Mouse (Mus musculus) heart, adult 8-10 months (tissue): ENCODE results near the gene Prox1. TPM values are rescaled to one million over a fixed set of nuclear protein-coding genes. Genes with fewer than 3 reads are reported as not detected.

ENCODE experiments used
- DNase-seq: peaks from one replicate; pipeline ENCODE4 v3.0.0; 2022; ENCODE audit warnings: low spot score
- total RNA-seq, 4 experiments: library from RNA; stranded (reverse); gene quantifications; 2 replicates each; pipeline ENCODE4 v1.2.4; 2022

Gene Prox1
- total RNA-seq, 4 experiments from 2014 or later: 42.2 to 58.7 (median 51.7) TPM

DNA sequence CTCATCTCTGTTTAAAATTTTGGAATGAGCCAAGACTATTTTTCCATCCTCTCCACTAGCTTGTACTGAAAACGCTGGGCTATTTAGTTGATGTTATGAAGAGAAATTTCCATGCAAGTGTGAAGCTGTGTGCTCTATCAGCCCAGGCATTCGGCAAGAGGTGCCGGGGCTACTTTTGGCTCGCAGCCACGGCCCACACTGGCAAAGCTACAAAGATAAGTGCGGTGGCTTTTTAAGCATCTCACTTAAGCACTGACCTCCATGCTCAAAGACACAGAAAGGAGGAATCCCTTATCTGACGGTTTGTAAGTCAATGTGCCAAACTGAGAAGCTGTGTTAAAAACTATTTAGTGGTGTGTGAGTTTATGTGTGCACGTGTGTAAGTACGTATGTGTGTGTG lies 26.9 kb downstream of the Prox1 start:
- no peak for DNase-seq

DNA sequence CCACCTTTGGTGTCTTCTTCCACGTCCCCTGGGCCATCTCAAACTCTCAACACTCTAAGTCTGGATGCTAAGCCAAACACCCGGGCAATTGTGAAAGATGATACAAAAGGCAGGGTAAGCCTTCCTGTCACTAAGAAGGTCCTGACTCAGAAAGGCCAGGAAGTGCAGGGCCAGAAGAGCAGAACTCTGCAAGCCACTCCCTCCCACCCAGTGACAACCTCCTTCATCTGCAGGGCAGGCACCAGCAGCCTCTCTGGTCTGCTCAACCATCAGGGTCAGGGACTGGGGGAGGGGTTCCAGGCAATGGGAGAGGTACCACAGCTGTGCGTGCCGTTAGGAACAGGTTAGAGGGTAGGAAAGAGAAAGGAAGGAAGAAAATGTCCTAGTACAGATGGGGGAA lies 27.9 kb downstream of the Prox1 start:
- no peak for DNase-seq

DNA sequence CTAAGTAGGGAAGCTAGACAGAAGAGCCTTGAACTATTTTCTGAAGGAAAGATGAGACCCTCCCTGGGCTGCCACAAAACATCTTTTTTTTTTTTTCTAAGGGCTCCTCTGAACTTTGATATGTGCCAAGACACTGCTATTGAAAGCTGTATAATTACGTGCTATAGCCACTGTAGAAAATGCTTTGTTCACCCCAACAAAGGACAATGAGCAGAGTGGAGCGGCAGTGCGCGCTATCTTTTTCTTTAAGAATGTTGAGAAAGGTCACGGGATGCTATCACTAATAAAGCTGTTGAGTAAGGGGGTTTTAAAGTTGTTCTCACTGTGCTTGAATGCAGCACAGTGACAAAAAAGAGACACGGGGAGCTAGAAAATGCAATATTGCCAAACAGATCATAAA lies 30.0 kb downstream of the Prox1 start:
- no peak for DNase-seq

DNA sequence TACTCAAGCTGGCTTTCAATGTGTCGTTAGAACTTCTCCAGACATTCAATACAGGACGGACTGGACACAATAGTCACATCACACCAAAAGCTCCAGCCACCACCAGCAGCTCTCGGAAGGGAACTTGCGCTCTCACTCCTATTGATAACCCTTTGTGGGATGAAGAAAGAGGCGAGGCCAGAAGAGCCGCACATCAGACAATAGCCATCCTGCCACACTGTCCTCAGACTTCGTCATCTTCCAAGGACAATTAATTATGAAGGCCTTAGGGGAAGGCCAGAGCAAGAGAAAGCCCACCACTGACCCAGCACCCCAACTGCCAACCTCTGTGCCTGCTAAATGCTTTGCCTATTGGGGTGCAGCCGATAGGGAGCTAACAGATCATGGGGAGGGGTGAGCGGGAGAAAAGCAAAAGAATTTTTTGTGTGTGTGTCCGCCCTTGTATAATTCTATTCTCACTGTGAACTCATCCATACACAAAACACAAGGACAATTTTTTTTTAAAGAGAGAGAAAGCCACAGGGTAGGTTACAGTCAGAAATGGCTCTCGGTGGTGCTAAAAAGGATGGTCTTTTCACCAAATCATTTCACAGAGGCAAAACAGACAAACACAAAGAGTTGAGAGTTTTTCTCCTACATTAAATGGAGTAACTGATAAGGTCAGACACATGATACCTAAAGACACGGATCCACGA lies 30.7 kb downstream of the Prox1 start:
- no peak for DNase-seq

DNA sequence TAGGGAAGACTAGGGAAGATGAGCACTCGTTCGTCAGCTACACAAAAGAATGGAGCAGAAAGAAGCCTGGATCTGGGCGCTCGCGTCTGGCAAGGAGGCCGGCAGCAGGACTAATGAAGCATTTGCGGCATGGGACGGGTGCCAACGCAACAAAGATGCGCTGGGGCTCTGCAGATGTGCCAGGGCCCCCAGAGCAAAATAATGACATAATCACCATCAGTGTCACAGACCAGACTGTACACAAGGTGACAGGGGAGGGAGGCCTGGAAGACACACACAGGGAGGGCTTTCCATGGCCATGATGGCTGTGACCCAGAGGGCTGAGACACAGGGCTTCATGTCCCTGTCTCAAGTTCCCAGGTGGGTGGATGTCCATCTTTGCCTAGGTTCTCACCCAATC lies 32.6 kb downstream of the Prox1 start:
- DNase-seq: no peak

DNA sequence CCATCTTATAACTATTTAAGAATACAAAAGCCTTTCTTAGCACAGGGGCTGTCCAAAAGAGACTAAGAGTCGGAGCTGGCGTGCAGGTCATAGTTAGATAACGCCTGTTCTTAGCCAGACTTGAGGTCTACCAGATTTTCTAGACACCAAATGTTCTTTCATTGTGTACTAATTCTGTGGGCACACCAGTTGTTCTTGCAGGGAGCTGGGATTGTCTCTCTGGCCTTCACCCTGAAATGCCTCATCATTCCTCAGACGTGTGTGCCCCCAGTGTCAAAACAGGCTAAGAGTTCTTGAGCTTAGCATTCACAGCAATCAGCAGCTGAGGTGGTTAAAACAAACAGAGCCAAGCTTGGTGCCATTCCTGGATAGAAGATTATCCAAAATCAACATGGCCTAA lies 37.6 kb downstream of the Prox1 start:
- DNase-seq: no peak

DNA sequence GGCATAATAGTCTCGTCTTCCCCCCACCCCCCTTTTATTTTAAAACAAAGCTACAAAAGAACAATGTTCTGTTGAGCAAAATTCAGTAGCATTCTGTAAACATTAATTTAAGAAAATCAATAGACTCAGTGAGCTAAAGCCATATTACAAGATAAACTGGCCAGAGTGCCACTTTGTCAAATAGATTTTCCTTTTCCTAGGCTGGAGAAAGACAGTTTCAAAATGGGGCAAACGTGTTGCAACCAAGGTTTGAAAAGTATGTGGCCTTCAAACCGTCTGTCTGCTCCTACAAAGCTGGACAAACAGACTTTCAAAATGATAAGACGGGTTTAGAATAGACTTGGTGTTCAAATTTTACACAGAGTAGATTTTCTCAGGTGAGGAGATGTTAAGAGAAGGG lies 39.6 kb downstream of the Prox1 start:
- no peak for DNase-seq

DNA sequence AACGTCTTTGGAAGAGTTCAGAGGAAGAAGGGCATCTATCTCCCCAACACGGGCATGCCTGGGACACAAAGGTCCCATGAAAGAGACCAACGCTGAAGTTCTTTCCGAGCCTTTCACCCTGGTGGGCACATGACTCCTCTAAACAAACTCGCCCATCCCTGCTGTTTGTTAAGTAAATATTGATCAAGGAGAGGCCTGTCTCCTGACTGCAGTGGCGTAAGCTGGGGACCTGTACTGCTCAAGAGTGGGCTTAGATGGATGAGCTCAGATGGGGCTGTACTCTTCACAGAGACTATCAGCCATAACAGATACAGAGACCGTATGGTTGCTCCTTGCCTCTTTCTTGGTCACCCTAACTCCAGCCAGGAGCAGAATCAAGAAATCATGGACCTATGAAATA lies 41.0 kb downstream of the Prox1 start:
- no peak for DNase-seq

DNA sequence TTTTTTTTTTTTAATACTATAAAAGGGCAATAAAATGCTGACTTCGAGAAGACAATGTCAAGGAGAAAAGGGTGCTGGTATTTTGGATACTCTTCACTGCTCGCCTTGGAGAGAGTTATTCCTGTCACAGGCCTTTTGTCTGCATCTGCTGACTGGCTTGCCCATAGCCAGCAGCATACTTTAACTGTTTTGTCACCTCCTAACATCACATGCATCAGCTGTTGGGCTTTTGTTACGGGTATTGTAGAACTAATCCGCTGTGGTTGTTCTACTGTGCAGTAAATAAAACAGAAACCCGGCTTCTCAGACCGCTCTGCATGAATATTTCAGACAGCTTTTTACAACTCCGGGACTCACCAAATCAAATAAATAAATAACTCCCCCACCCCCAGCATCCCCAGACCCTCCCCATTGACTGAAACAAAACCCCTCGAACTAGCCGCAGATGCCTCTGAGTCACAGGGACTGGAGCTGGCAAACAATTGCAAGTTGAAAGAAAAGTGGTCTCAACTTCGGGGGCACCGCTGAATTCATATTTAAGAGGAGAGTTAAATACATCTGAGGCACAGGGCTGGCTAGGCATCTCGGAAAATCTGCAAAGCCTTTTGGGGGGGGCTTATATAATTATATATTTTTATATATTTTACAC lies 41.7 kb downstream of the Prox1 start:
- DNase-seq: peak; percentile 56

DNA sequence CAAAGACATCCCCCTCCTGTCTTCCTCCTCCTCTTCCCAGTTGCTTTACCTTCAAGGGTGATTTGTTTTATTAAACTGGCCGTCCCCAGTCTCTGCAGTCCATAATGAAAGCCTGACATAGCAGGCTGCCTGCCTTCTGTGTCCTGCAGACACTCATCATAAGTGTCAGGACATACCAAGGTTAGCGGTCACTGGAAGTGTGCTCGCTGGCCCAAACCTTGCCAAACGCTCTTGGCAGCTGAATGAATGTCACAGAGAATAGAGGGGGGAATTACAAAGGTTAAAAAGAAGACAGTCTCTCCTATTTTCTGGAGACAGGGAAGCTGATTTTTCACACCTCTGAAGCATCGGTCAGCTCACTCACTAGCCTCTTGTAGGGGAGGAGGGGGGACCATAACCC lies 42.6 kb downstream of the Prox1 start:
- no peak for DNase-seq

DNA sequence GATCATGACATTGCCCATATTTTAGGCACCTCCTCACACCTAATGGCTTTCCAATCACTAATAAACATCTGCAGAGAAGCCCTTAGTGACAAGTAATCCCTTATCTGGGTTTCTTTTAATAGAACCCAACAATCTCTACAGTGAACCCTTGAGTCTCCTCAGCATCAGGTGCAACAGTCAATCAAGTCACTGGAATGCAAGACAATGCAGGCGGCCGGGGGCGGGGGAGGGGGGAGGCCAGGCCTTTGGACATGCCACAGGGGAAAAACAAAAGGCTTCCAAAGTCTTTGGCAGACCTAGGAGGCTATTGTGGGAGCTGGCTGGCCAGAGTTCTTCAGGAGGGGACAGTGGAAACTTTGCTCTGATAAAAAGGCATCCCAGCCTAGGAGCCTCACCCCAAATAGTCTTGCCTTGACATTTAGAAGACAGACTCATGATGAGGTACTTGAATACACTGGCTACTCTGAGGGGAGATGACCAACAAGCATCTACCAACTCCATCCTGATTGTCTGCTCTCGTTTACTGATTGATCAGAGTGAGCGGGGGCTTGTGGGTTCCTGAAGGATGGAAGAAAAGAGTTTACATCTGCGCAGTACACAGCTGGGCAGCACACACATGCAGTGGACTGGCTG lies 43.2 kb downstream of the Prox1 start:
- DNase-seq: no peak

DNA sequence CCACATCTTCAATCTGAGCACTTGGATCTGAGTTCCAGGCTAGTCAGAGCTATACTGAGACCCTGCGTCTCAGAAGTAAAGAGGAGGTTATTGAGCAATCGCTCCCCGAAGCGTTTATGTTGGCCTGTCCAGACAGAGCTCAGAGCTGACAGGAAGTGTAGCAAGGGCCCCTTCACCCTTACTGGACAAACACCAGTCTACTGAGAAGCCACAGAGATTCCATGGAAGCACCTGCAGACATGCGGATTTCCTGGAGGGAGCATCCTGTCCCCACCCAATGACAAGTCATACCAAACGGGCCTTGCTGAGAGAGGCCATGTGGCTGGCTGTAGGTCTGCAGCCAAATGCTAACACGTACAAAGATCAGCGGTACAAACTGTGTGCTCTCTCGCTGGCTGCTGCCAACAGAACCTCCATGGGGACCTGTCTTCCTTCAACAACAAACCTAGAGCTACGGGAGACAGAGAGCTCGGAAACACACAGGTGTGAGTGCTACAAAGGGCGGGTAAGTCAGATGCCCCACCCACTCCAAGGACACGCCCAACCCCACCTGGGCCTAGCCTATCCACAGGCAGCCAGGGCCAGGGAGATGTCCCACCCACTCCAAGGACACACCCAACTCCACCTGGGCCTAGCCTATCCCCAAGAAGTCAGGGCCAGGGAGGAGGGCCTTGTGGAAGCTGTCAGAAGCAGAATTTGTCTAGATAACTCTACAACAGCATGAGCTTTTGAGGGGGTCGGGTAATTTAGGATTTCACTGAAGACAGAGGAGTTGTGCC lies 45.4 kb downstream of the Prox1 start:
- no peak for DNase-seq

DNA sequence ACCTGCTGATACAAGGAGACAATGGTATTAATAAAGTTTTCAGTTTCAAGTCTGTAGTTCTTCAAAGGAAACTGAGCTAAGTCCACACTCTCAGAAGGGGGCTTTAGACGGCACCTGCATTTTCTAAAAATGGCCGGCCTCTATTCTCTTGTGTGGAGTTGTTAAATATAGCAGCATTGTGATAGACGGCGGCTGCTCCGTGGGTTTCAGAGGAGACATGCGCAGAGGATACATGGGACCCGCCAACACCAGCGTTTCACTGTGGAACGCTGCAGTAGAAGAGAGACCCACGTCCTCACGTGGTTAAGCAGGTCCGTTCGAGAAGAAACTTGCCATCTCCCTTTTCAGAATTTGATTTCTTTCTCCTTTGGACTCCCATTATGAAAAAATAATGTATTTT lies 47.1 kb downstream of the Prox1 start:
- no peak for DNase-seq

DNA sequence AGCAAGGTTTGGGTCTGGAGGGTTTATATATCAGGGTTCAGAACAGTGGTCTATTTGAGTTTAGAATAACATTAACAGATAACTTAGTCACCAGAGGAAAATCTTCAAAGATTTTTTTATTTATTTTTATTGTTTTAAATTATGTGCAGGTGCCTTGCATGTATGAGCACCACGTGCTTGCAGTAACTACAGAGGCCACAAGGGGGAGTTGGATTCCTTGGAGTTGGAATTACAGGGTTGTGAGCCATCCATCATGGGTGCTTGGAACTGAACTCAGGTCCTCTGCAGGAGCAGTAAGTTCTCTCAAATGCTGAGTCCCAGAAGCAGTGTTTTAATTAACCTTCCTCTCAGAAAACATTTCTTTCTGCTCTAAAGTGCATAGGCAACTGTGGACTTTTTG lies 54.5 kb downstream of the Prox1 start:
- DNase-seq: no peak

DNA sequence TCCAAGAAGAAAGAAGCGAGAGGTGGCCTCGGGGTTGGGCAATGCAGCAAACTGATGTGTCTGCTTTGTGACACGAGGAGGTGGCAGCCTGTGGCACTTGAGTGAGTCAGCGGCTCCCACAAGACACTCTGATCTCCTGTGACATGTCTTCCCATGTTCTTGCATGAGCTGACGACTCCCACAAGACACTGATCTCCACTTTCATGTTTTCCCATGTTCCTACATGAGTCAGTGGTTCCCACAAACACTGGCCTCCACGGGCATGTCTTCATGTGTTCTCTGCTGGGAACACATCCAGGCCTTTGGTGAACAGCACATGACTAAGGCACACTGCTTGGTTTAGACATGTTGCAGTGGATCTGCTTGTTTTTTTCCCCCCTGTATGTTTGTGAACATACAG lies 58.8 kb downstream of the Prox1 start:
- DNase-seq: no peak

DNA sequence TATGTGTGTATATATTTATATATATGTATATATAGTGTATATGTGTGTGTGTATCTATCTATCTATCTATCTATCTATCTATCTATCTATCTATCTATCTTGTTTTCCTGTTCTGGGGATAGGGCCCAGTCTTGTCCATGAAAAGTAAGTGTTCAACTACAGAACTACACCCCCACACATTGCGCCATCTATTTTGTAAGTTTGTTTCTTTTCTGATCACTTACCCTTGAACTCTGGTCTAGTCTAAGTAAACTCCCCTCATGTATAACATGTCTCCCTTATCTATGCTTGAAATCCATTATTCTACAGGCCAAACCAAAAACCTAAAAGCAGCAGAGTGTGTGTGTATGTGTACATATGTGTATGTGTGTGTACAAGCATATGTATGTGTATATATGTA lies 62.9 kb downstream of the Prox1 start:
- no peak for DNase-seq

DNA sequence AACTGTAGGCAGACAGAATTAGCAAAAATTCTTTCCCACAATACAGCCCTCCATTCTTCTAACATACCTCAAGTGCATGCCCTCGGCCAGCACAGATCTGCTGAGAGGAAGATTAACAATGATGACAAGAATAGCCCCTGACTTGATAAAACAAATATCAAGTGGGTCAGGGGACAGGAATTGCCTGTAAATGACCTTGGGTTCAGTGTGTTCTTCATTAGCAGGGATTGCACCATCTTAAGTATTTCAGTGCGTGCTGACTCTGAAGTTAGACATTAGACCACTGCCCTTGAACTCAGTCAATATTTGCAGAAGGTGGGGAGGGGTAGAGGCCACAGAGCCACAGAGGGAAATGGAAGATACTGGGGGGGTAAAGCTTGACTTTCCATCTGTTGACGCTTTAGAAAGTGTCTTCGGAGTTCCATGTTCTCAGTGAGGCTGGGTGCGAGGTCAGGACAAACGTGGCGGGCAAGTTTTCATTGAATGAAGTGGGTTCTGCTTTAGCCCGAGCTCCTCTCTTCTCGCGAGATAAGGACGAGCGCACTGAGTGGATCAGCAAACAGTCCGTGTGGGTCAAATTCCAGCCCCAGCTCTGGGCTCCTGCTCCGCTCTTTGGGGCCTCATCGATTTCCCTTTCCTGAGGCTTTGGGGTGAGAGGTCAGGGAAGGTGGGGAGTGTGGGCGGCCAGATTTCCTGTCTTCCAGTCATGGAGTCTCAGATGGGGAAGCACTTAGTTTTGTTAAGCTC lies 63.7 kb downstream of the Prox1 start:
- DNase-seq: no peak

DNA sequence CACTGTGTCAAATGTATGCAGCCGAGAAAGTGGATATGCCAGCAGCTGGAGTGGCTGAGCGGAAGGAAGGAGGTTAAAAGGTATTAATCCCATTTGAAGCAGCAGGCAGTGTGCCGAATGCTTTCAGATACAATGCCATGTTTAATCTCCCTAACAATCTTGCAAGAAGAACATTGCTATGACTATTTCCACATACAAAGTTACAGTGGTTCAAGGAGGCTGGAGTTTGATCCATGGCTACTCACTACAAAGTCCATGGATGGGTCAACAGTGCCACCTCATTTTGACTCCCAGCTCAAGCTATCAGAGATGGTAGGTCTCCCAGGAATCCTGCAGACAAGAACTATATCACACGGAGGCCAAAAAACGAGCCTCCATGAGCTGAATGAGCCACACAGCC lies 64.5 kb downstream of the Prox1 start:
- DNase-seq: no peak

DNA sequence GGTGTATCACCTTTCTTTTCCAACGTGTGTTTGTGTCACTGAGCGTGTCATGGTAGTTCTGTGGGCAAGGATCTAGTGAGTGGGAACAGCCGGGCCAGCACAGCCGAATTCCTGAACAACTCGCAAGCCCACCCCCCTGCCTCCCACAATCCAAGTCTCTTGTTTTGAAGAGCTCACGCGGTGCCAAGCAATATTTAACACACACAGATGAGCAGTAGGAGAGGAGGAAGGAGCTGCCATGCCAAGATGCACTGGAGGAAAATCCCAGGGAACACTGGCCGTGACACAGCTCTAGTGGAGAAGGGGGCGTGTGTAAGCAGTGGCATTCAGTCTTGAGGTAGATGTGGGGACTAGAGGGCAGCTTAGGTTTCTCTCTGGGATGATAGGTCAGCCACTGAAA lies 77.2 kb downstream of the Prox1 start:
- no peak for DNase-seq

DNA sequence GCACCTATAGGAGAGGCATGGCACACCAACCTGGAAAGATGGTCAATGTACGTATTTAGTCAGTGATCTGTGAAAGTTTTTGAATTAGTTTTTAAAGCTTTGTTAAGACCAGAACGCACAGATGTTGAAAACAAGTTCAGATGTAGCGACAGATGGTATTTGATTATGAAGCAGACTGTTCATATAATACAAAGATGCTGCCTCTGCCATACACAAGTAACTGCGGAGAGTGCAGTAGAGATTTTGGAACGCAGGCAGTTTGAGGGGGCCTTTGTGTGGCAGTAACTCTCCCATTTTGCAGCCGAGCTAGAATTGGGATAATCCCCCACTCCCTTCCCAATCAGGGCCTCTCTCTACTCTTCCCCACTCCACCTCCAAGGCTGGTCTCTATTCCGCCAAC lies 78.4 kb downstream of the Prox1 start:
- no peak for DNase-seq

DNA sequence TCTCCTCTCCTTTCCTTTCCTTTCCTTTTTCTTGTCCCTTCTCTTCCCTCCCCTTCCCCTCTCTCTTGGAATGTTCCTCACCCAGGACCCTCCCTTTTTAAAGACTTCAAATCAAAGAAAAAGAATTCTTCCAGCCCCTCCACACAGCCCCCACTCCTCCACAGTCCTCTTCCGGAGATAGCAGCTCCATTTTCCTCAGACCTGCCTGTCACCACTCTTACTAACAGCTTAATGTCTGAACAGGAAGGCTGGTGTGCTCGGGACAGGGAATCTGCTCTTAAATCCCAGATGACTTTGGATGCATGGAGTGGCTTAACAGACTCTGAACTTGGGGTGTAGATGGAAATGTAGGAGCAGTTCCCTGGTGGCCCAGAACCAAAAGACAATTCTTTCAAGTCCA lies 81.6 kb downstream of the Prox1 start:
- no peak for DNase-seq

DNA sequence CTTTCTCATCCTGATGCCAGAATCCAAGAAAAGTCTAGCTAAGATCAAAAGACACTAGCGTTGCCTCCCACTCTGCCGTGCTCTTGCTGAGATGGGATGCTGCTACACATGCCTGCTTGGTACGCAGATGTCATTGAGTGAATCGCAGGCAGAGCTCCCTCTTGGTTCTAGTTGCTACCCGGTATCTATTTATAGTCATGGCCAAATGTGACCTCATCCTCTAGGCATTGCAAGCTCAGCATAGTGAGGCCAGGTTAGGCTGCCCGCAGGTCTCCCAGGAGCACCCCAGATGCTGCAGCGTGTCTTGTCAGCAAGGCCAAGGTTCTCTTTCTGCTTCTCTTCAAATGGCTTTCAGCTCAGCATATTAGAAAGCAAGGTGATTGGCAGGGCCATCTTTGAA lies 84.8 kb downstream of the Prox1 start:
- peak; percentile 13 for DNase-seq
